Mouse (Mus musculus) heart, adult 2 months (tissue): Measurements from ENCODE around the gene Taf11. TPM values are rescaled to one million over a fixed set of nuclear protein-coding genes. Genes with fewer than 3 reads are reported as not detected.

Experiments used
- DNase-seq, 2 experiments: peaks; one replicate each; pipeline ENCODE4 v3.0.0; 2021
- H3K27ac ChIP-seq: fragments of 200-600 bp; 2 replicates; pipeline ENCODE4 v1.8.1; 2022
- H3K27me3 ChIP-seq: fragments of 200-500 bp; 2 replicates; pipeline ENCODE4 v1.6.1; 2012; ENCODE audit warnings: mild to moderate bottlenecking, low read length, inconsistent platforms, mixed read lengths; ENCODE audit not compliant: control insufficient read depth, insufficient read depth
- H3K36me3 ChIP-seq: fragments of 200-500 bp; 2 replicates; pipeline ENCODE4 v1.6.1; 2012; ENCODE audit warnings: low read length, inconsistent platforms; ENCODE audit not compliant: control insufficient read depth, insufficient read depth
- H3K4me1 ChIP-seq: fragments of 200-500 bp; 2 replicates; pipeline ENCODE4 v1.6.1; 2011; ENCODE audit warnings: low read length; ENCODE audit not compliant: control insufficient read depth, insufficient read depth
- H3K4me3 ChIP-seq: fragments of 200-600 bp; 2 replicates; pipeline ENCODE4 v1.8.1; 2022
- H3K79me2 ChIP-seq: fragments of 200-500 bp; replicated peaks from 2 replicates; pipeline ENCODE4 v1.6.1; 2012; ENCODE audit warnings: mild to moderate bottlenecking, inconsistent platforms, low read length, moderate library complexity, mixed read lengths; ENCODE audit not compliant: control insufficient read depth, insufficient read depth
- H3K9ac ChIP-seq: fragments of 200-500 bp; 2 replicates; pipeline ENCODE4 v1.6.1; 2012; ENCODE audit warnings: low read depth, mild to moderate bottlenecking, control low read depth, inconsistent platforms, low read length, mixed read lengths
- CTCF ChIP-seq: fragments of 200-600 bp; IDR thresholded peaks from 2 replicates; pipeline ENCODE4 v1.8.1; 2022; ENCODE audit warnings: antibody characterized with exemption, mild to moderate bottlenecking, moderate library complexity
- EP300 ChIP-seq: fragments of 200-500 bp; IDR thresholded peaks from 2 replicates; pipeline ENCODE4 v1.6.1; 2011; ENCODE audit warnings: low read depth, low read length, control low read depth; ENCODE audit not compliant: insufficient read depth
- POLR2A ChIP-seq: fragments of 200-500 bp; IDR thresholded peaks from 2 replicates; pipeline ENCODE4 v1.6.1; 2011; ENCODE audit warnings: mild to moderate bottlenecking, low read depth, low read length, control low read depth; ENCODE audit not compliant: insufficient read depth
- WGBS: fragments of 180-500 bp; shearing (Covaris S2); methylation state at CpG from one replicate; pipeline ENCODE4 v1.1.7; 2018; 5-methylcytosine and 5-hydroxymethylcytosine counted together
- intact Hi-C: fragments of 180-260 bp; cut with DNase I; formaldehyde crosslinking; loops from one replicate; pipeline ENCODE4 v1.15.1; 2025
- polyA plus RNA-seq: library from polyadenylated mRNA; depleted of rRNA; stranded (reverse); fragments of >200 nt; gene quantifications from 2 replicates; pipeline ENCODE4 v1.2.3, GENCODE M21; 2012
- total RNA-seq, 2 experiments: library from RNA; stranded (reverse); gene quantifications; 2 replicates each; pipeline ENCODE4 v1.2.3; 2021

The Taf11 gene
- total and polyA plus RNA-seq, 3 experiments: 12.5 to 21.6 (median 21.5) TPM

GRCm38 (mm10) chr17:27930291-27930690 is 20.6 kb upstream of the Taf11 start:
- Histone ChIP-seq H3K27ac (no peak overlapping the region), H3K27me3 (no peaks in the 10 kb centered on the region), H3K79me2 (peaks cover 9% of the 10 kb centered on the region), H3K36me3 (no peaks in the 10 kb centered on the region), H3K9ac (no peak overlapping the region), H3K4me1 (peaks cover 14% of the 10 kb centered on the region), H3K4me3 (no peak overlapping the region)
- no peak for DNase-seq
- intact Hi-C loops: no loop called here
- 89% methylated on average over 5 of the region's 5 CpGs for WGBS
- TF ChIP-seq POLR2A (no peak), EP300 (no peak), CTCF (no peak)

GRCm38 (mm10) chr17:27925504-27925903 is 15.9 kb upstream of the Taf11 start:
- WGBS: 66% methylated on average over 7 of the region's 7 CpGs
- no peak overlapping the region for H3K27ac ChIP-seq
- H3K36me3 ChIP-seq: no peaks in the 10 kb centered on the region
- H3K27me3 ChIP-seq: no peaks in the 10 kb centered on the region
- H3K79me2 ChIP-seq: peaks cover 7% of the 10 kb centered on the region
- H3K9ac ChIP-seq: no peak overlapping the region
- no peak overlapping the region for H3K4me3 ChIP-seq
- no peak for DNase-seq
- H3K4me1 ChIP-seq: peaks cover 11% of the 10 kb centered on the region
- TF ChIP-seq CTCF: 0 out of 2 replicates have a peak, but pooled peaks have one; percentile 13
- no peak for TF ChIP-seq EP300
- no peak for TF ChIP-seq POLR2A
- intact Hi-C loops: no loop called here

- no peak overlapping the region for H3K9ac ChIP-seq
- peaks cover 14% of the 10 kb centered on the region for H3K4me1 ChIP-seq
- H3K79me2 ChIP-seq: peaks cover 6% of the 10 kb centered on the region
- H3K36me3 ChIP-seq: no peaks in the 10 kb centered on the region
- intact Hi-C loops: no loop called here
- no peak for TF ChIP-seq POLR2A
- no peaks in the 10 kb centered on the region for H3K27me3 ChIP-seq
- H3K4me3 ChIP-seq: no peak overlapping the region
- H3K27ac ChIP-seq: no peak overlapping the region
- 60% methylated on average over 4 of the region's 4 CpGs for WGBS
- no peak for DNase-seq
Measured at GRCm38 (mm10) chr17:27925054-27925453, 15.4 kb upstream of the Taf11 start.

- Histone ChIP-seq H3K9ac (no peak overlapping the region), H3K27ac (no peak overlapping the region), H3K4me3 (no peak overlapping the region), H3K36me3 (no peaks in the 10 kb centered on the region; the same call in none of the 2 replicates), H3K27me3 (no peaks in the 10 kb centered on the region), H3K79me2 (peaks cover 4% of the 10 kb centered on the region), H3K4me1 (peaks cover 12% of the 10 kb centered on the region)
- 77% methylated on average over 11 of the region's 11 CpGs for WGBS
- intact Hi-C loops: no loop called here
- DNase-seq: no peak
- TF ChIP-seq EP300 (no peak), POLR2A (no peak), CTCF (no peak)
Measured at GRCm38 (mm10) chr17:27922174-27922712, 12.6 kb upstream of the Taf11 start.

GRCm38 (mm10) chr17:27920676-27921075 is 11.0 kb upstream of the Taf11 start:
- Histone ChIP-seq H3K36me3 (no peaks in the 10 kb centered on the region; the same call in none of the 2 replicates), H3K27ac (no peak overlapping the region), H3K79me2 (peaks cover 5% of the 10 kb centered on the region), H3K4me3 (no peak overlapping the region), H3K27me3 (no peaks in the 10 kb centered on the region), H3K4me1 (peaks cover 7% of the 10 kb centered on the region), H3K9ac (no peak overlapping the region)
- TF ChIP-seq CTCF (no peak), POLR2A (no peak), EP300 (no peak)
- 53% methylated on average over 4 of the region's 4 CpGs for WGBS
- intact Hi-C loops: no loop called here
- DNase-seq: peak in 1 of 2 experiments; percentile 35

GRCm38 (mm10) chr17:27916366-27916765 is 6.7 kb upstream of the Taf11 start:
- H3K27ac ChIP-seq: no peak overlapping the region
- intact Hi-C loops: loop anchor here (10.0 kb wide), 1 partner anchor 248 kb away; no protein-coding TSS in a partner anchor
- no peak overlapping the region for H3K9ac ChIP-seq
- WGBS: 63% methylated on average over 4 of the region's 4 CpGs
- TF ChIP-seq EP300 (no peak), CTCF (no peak), POLR2A (no peak)
- peaks cover 7% of the 10 kb centered on the region for H3K4me1 ChIP-seq
- H3K4me3 ChIP-seq: no peak overlapping the region
- H3K79me2 ChIP-seq: peaks cover 14% of the 10 kb centered on the region
- no peak for DNase-seq
- no peaks in the 10 kb centered on the region for H3K27me3 ChIP-seq
- H3K36me3 ChIP-seq: no peaks in the 10 kb centered on the region; the same call in none of the 2 replicates
